Mouse (Mus musculus) liver, embryonic 15.5 days (tissue): ENCODE results near the gene Rabepk. TPM values are rescaled to one million over a fixed set of nuclear protein-coding genes. Genes with fewer than 3 reads are reported as not detected.
A peak's percentile ranks its signal among the peaks of the same experiment; 100 is the strongest.
"Not testable (repeated sequence)": the region's sequence is repeated elsewhere in the genome, so short reads cannot be mapped to it uniquely, and the experiment has no call there.

ENCODE experiments used
- ATAC-seq: fragments of 200-750 bp; cut with Nextera tagmentation; 2 replicates; pipeline ENCODE4 v1.8.0; 2017; ENCODE audit warnings: moderate number of reproducible peaks, mild to moderate bottlenecking, moderate library complexity; ENCODE audit not compliant: insufficient read depth
- H3K27ac ChIP-seq: fragments of 300-500 bp; sonication (generic); replicated peaks from 2 replicates; pipeline ENCODE4 v1.5.1; 2015; ENCODE audit warnings: mild to moderate bottlenecking, inconsistent platforms
- H3K27me3 ChIP-seq: fragments of 300-500 bp; sonication (generic); 2 replicates; pipeline ENCODE4 v1.6.1; 2015; ENCODE audit warnings: mild to moderate bottlenecking, inconsistent platforms
- H3K36me3 ChIP-seq: fragments of 300-500 bp; sonication (generic); replicated peaks from 2 replicates; pipeline ENCODE4 v1.6.1; 2015; ENCODE audit warnings: moderate library complexity, mild to moderate bottlenecking, inconsistent platforms
- H3K4me1 ChIP-seq: fragments of 300-500 bp; sonication (generic); replicated peaks from 2 replicates; pipeline ENCODE4 v1.6.1; 2015; ENCODE audit warnings: inconsistent platforms
- H3K4me2 ChIP-seq: fragments of 300-500 bp; sonication (generic); 2 replicates; pipeline ENCODE4 v1.6.1; 2015; ENCODE audit warnings: moderate library complexity, mild to moderate bottlenecking, inconsistent platforms
- H3K4me3 ChIP-seq: fragments of 300-500 bp; sonication (generic); replicated peaks from 2 replicates; pipeline ENCODE4 v1.5.1; 2015; ENCODE audit warnings: mild to moderate bottlenecking, inconsistent platforms
- H3K9ac ChIP-seq: fragments of 300-500 bp; sonication (generic); 2 replicates; pipeline ENCODE4 v1.6.1; 2015; ENCODE audit warnings: moderate library complexity, mild to moderate bottlenecking, inconsistent platforms
- H3K9me3 ChIP-seq: fragments of 300-500 bp; sonication (generic); replicated peaks from 2 replicates; pipeline ENCODE4 v1.6.1; 2016; ENCODE audit warnings: inconsistent platforms
- WGBS: fragments of 180-500 bp; shearing (Covaris S2); methylation state at CpG from one replicate; pipeline ENCODE4 v1.1.7; 2015; ENCODE audit warnings: mixed read lengths; ENCODE audit not compliant: insufficient replicate concordance; 5-methylcytosine and 5-hydroxymethylcytosine counted together
- polyA plus RNA-seq: library from polyadenylated mRNA; unstranded; fragments of >200 nt; fragmentation: Nextera tagmentation; extraction: Ambion mirVana; gene quantifications from 2 replicates; pipeline ENCODE4 v1.2.1, GENCODE M21; 2015

Rabepk gene
- polyA plus RNA-seq, 1 experiment from 2014 or later = 22.3 TPM

- H3K36me3 ChIP-seq = peaks cover 6% of the 10 kb centered on the region
- no peaks in the 10 kb centered on the region for H3K9me3 ChIP-seq
- peaks cover 41% of the 10 kb centered on the region for H3K4me1 ChIP-seq
- no peak for ATAC-seq
- H3K27ac ChIP-seq = peak overlapping the region; percentile 70
- no peaks in the 10 kb centered on the region; the same call in 1 of the 2 replicates for H3K27me3 ChIP-seq
- H3K4me2 ChIP-seq = peak overlapping the region; percentile 23; the same call in 1 of the 2 replicates
- 64% methylated on average over 4 of the region's 4 CpGs for WGBS
- H3K4me3 ChIP-seq = no peak overlapping the region
- H3K9ac ChIP-seq = no peak overlapping the region
Observed at GRCm38 (mm10) chr2:34827591-34827990, 27.9 kb upstream of the Rabepk start.

GRCm38 (mm10) chr2:34826460-34827231 lies 26.9 kb upstream of the Rabepk start:
- peak overlapping the region; percentile 88 for H3K4me2 ChIP-seq
- peaks cover 50% of the 10 kb centered on the region for H3K4me1 ChIP-seq
- WGBS = 35% methylated on average over 20 of the region's 21 CpGs
- peak overlapping the region; percentile 95 for H3K4me3 ChIP-seq
- ATAC-seq = no peak
- H3K9me3 ChIP-seq = no peaks in the 10 kb centered on the region
- peak overlapping the region; percentile 94 for H3K27ac ChIP-seq
- H3K9ac ChIP-seq = peak overlapping the region; percentile 96
- H3K36me3 ChIP-seq = peaks cover 16% of the 10 kb centered on the region
- H3K27me3 ChIP-seq = no peaks in the 10 kb centered on the region; the same call in 1 of the 2 replicates

- Histone ChIP-seq H3K9me3 (no peaks in the 10 kb centered on the region), H3K4me1 (peaks cover 54% of the 10 kb centered on the region), H3K27me3 (no peaks in the 10 kb centered on the region; the same call in 1 of the 2 replicates), H3K36me3 (peaks cover 20% of the 10 kb centered on the region), H3K27ac (peak within 1 kb of the TSS; percentile 94), H3K9ac (peak within 1 kb of the TSS; percentile 96), H3K4me2 (peak within 1 kb of the TSS; percentile 88), H3K4me3 (peak within 1 kb of the TSS; percentile 95)
- WGBS = under 1% methylated on average over 56 of the region's 57 CpGs
- ATAC-seq = peak; percentile 93
Observed at GRCm38 (mm10) chr2:34825827-34826459, 26.2 kb upstream of the Rabepk start, which contains the start of gene Fbxw2. Fbxw2 (minus strand) TSS chr2:34826311.

GRCm38 (mm10) chr2:34818492-34818891 lies 18.8 kb upstream of the Rabepk start:
- no peak overlapping the region for H3K4me3 ChIP-seq
- WGBS = 95% methylated on average over 2 of the region's 2 CpGs
- no peak for ATAC-seq
- H3K27me3 ChIP-seq = no peaks in the 10 kb centered on the region
- H3K27ac ChIP-seq = no peak overlapping the region
- no peak overlapping the region for H3K4me2 ChIP-seq
- peaks cover 86% of the 10 kb centered on the region for H3K36me3 ChIP-seq
- H3K9me3 ChIP-seq = no peaks in the 10 kb centered on the region
- H3K4me1 ChIP-seq = peaks cover 39% of the 10 kb centered on the region
- H3K9ac ChIP-seq = no peak overlapping the region

- ATAC-seq = peak; percentile 54; the same call in 1 of the 2 replicates
- peak overlapping the region; percentile 64 for H3K27ac ChIP-seq
- H3K9ac ChIP-seq, H3K9me3 ChIP-seq, H3K27me3 ChIP-seq, H3K4me3 ChIP-seq, H3K4me2 ChIP-seq: not testable (repeated sequence)
- WGBS = 92% methylated on average over 2 of the region's 2 CpGs
- H3K36me3 ChIP-seq = peaks cover 93% of the 10 kb centered on the region
- H3K4me1 ChIP-seq = peaks cover 27% of the 10 kb centered on the region
Observed at GRCm38 (mm10) chr2:34815893-34816292, 16.2 kb upstream of the Rabepk start.

- no peak overlapping the region for H3K27ac ChIP-seq
- H3K36me3 ChIP-seq = peaks cover 95% of the 10 kb centered on the region
- H3K4me3 ChIP-seq = no peak overlapping the region
- H3K4me2 ChIP-seq = no peak overlapping the region
- ATAC-seq = no peak
- 80% methylated on average over 7 of the region's 7 CpGs for WGBS
- no peaks in the 10 kb centered on the region for H3K9me3 ChIP-seq
- H3K4me1 ChIP-seq = peaks cover 55% of the 10 kb centered on the region
- no peak overlapping the region for H3K9ac ChIP-seq
- H3K27me3 ChIP-seq = no peaks in the 10 kb centered on the region
Observed at GRCm38 (mm10) chr2:34812706-34813105, 13.0 kb upstream of the Rabepk start.

- Histone ChIP-seq H3K9ac (0 out of 2 replicates have a peak overlapping the region, but pooled peaks have one; percentile 3), H3K27ac (peak overlapping the region; percentile 76), H3K27me3 (no peaks in the 10 kb centered on the region), H3K4me2 (0 out of 2 replicates have a peak overlapping the region, but pooled peaks have one; percentile 4), H3K4me3 (no peak overlapping the region), H3K9me3 (no peaks in the 10 kb centered on the region), H3K4me1 (peaks cover 66% of the 10 kb centered on the region), H3K36me3 (peaks cover 95% of the 10 kb centered on the region)
- 57% methylated on average over 3 of the region's 3 CpGs for WGBS
- ATAC-seq = peak; percentile 76
Observed at GRCm38 (mm10) chr2:34810775-34811174, 11.1 kb upstream of the Rabepk start.

GRCm38 (mm10) chr2:34809568-34809967 lies 9.9 kb upstream of the Rabepk start:
- no peak overlapping the region; the same call in 1 of the 2 replicates for H3K9ac ChIP-seq
- WGBS = 59% methylated on average over 1 of the region's 1 CpGs

GRCm38 (mm10) chr2:34808057-34808456 lies 8.3 kb upstream of the Rabepk start:
- Histone ChIP-seq H3K27ac (peak overlapping the region; percentile 67), H3K4me3 (no peak overlapping the region), H3K27me3 (no peaks in the 10 kb centered on the region), H3K9me3 (no peaks in the 10 kb centered on the region), H3K4me2 (no peak overlapping the region), H3K36me3 (peaks cover 77% of the 10 kb centered on the region), H3K4me1 (peaks cover 80% of the 10 kb centered on the region), H3K9ac (no peak overlapping the region)
- ATAC-seq = no peak
- WGBS = 37% methylated on average over 2 of the region's 2 CpGs

More at GRCm38 (mm10) chr2:34809568-34809967, 9.9 kb upstream of the Rabepk start:
- Histone ChIP-seq H3K4me1 (peaks cover 68% of the 10 kb centered on the region), H3K27me3 (no peaks in the 10 kb centered on the region), H3K27ac (peak overlapping the region; percentile 76), H3K36me3 (peaks cover 89% of the 10 kb centered on the region), H3K4me3 (no peak overlapping the region), H3K4me2 (peak overlapping the region; percentile 27), H3K9me3 (no peaks in the 10 kb centered on the region)
- no peak for ATAC-seq

GRCm38 (mm10) chr2:34805364-34805950 lies 5.7 kb upstream of the Rabepk start:
- Histone ChIP-seq H3K4me2 (peak overlapping the region; percentile 72), H3K9ac (peak overlapping the region; percentile 50; the same call in 1 of the 2 replicates), H3K4me1 (peaks cover 79% of the 10 kb centered on the region), H3K36me3 (peaks cover 53% of the 10 kb centered on the region), H3K27me3 (no peaks in the 10 kb centered on the region), H3K9me3 (no peaks in the 10 kb centered on the region), H3K27ac (peak overlapping the region; percentile 90), H3K4me3 (peak overlapping the region; percentile 22)
- peak; percentile 56 for ATAC-seq
- 69% methylated on average over 10 of the region's 10 CpGs for WGBS

- H3K4me3 ChIP-seq = peak overlapping the region; percentile 77
Observed at GRCm38 (mm10) chr2:34804815-34805214, 5.1 kb upstream of the Rabepk start.

More at GRCm38 (mm10) chr2:34804815-34805214, 5.1 kb upstream of the Rabepk start:
- peaks cover 46% of the 10 kb centered on the region for H3K36me3 ChIP-seq
- H3K4me2 ChIP-seq = peak overlapping the region; percentile 72
- H3K27ac ChIP-seq = peak overlapping the region; percentile 90
- H3K4me1 ChIP-seq = peaks cover 79% of the 10 kb centered on the region
- WGBS = 21% methylated on average over 1 of the region's 1 CpGs
- peak; percentile 66 for ATAC-seq
- peak overlapping the region; percentile 50; the same call in 1 of the 2 replicates for H3K9ac ChIP-seq
- no peaks in the 10 kb centered on the region for H3K9me3 ChIP-seq
- no peaks in the 10 kb centered on the region for H3K27me3 ChIP-seq
